Mouse (Mus musculus) limb, embryonic 10.5 days (tissue): Measurements from ENCODE around the gene Itih2. TPM values are rescaled to one million over a fixed set of nuclear protein-coding genes. Genes with fewer than 3 reads are reported as not detected.

Source experiments
- DNase-seq: peaks from one replicate; pipeline ENCODE4 v3.0.0-alpha.2; 2017; ENCODE audit warnings: low spot score
- H3K27ac ChIP-seq: fragments of 300-500 bp; sonication (generic); 2 replicates; pipeline ENCODE4 v1.5.1; 2016; ENCODE audit warnings: mild to moderate bottlenecking
- H3K27me3 ChIP-seq: fragments of 300-500 bp; sonication (generic); 2 replicates; pipeline ENCODE4 v1.6.1; 2016; ENCODE audit warnings: low read depth, mild to moderate bottlenecking; ENCODE audit not compliant: poor library complexity, severe bottlenecking
- H3K36me3 ChIP-seq: fragments of 300-500 bp; sonication (generic); 2 replicates; pipeline ENCODE4 v1.6.1; 2016; ENCODE audit warnings: mild to moderate bottlenecking, moderate library complexity
- H3K4me1 ChIP-seq: fragments of 300-500 bp; sonication (generic); 2 replicates; pipeline ENCODE4 v1.6.1; 2016
- H3K4me3 ChIP-seq: fragments of 300-500 bp; sonication (generic); 2 replicates; pipeline ENCODE4 v1.5.1; 2016; ENCODE audit warnings: mild to moderate bottlenecking, moderate library complexity
- H3K9me3 ChIP-seq: fragments of 300-500 bp; sonication (generic); replicated peaks from 2 replicates; pipeline ENCODE4 v1.6.1; 2016; ENCODE audit warnings: mild to moderate bottlenecking
- WGBS: fragments of 180-500 bp; shearing (Covaris S2); methylation state at CpG from one replicate; pipeline ENCODE4 v1.1.7; 2016; 5-methylcytosine and 5-hydroxymethylcytosine counted together
- polyA plus RNA-seq: library from polyadenylated mRNA; unstranded; fragments of >200 nt; fragmentation: Nextera tagmentation; extraction: Ambion mirVana; gene quantifications from 2 replicates; pipeline ENCODE4 v1.2.1, GENCODE M21; 2016

Gene Itih2
- polyA plus RNA-seq, 1 experiment from 2014 or later: not detected

DNA sequence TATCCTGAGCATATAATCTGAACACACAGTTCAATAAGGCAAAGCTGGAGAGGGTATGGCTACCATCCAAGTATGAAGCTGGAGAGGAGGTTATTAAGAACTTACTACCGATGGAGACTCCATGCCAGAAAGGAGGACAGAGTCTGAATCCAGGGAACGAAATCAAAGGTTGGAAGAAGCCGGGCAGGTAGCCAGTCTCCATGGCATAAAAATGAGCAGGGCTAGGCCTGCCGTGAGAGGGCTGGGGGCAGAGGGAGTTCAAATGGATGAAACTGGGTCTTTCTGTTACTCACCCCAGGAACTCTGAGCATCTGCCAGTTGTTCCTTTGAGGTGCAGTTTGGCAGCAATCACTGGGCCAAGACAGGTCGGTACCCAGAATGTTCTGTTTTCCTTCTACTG, 9.3 kb upstream of the Itih2 start:
- peaks cover 11% of the 10 kb centered on the region; the same call in 1 of the 2 replicates for H3K27me3 ChIP-seq
- WGBS: 80% methylated on average over 5 of the region's 5 CpGs
- H3K36me3 ChIP-seq: no peaks in the 10 kb centered on the region
- H3K4me3 ChIP-seq: no peak overlapping the region
- H3K27ac ChIP-seq: no peak overlapping the region
- DNase-seq: no peak
- peaks cover 12% of the 10 kb centered on the region for H3K4me1 ChIP-seq
- no peaks in the 10 kb centered on the region for H3K9me3 ChIP-seq

DNA sequence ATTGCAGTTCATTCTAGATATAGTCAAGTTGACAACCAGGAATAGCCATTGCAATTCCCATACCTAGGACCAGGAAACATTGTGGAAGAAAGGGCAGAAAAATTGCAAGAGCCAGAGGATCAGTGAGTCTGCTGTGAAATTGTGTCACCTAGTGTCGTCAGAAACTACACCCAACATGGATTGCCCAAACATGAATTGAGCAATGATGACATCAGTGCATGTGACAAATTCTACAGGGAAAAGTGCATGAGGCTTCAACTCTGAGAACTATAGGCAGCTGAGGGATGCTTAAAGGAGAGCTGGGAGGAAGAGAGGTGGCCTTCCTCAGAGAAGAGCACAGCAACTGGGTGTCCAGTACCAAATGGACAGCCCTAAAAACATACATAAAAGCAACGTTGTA, 6.1 kb upstream of the Itih2 start:
- H3K27me3 ChIP-seq: peaks cover 11% of the 10 kb centered on the region; the same call in 1 of the 2 replicates
- no peaks in the 10 kb centered on the region for H3K9me3 ChIP-seq
- WGBS: 84% methylated on average over 2 of the region's 2 CpGs
- no peaks in the 10 kb centered on the region for H3K4me1 ChIP-seq
- no peak for DNase-seq
- no peak overlapping the region for H3K27ac ChIP-seq
- no peaks in the 10 kb centered on the region for H3K36me3 ChIP-seq
- H3K4me3 ChIP-seq: no peak overlapping the region

DNA sequence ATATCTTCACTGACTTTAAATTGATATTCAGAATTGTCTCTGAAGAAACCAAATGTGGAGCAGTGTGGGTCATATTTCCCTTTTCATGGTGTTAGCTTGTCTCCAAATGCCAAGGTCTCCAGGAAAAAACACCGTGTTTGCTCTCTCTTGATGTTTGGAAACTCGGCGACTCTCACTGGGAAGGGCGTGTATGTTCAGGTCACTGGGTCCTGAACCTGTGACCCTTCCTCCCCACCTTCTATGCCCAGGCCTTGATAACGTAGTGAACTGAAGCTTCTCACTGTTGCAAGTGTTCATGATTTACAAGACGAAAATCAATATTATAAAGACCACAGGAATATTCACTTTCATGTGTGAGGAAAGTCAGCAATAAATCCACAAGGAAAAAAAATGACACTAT, 2.7 kb upstream of the Itih2 start:
- H3K4me3 ChIP-seq: no peak overlapping the region
- H3K9me3 ChIP-seq: no peaks in the 10 kb centered on the region
- H3K36me3 ChIP-seq: no peaks in the 10 kb centered on the region
- no peaks in the 10 kb centered on the region for H3K4me1 ChIP-seq
- no peak for DNase-seq
- H3K27me3 ChIP-seq: no peaks in the 10 kb centered on the region
- 73% methylated on average over 6 of the region's 6 CpGs for WGBS
- no peak overlapping the region for H3K27ac ChIP-seq

DNA sequence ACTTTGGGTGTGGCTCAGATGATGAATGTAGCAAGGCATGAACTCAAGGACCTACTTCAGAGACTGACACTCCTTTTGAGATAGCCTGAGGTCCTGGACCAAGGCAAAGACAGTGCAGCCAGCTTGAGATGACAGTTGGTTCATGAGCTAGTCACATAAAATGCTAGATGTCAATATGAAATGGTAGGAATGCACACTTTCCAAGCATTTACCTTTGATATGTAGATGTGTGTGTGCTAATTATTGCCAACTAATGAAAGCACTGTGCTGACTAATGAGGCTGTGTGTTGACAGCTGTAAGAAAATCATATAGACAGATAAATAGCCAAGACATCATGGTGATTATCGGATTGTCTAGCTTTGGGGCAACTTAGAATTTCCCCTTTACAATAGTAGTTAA, 932 bp upstream of the Itih2 start:
- H3K4me1 ChIP-seq: no peaks in the 10 kb centered on the region

DNA sequence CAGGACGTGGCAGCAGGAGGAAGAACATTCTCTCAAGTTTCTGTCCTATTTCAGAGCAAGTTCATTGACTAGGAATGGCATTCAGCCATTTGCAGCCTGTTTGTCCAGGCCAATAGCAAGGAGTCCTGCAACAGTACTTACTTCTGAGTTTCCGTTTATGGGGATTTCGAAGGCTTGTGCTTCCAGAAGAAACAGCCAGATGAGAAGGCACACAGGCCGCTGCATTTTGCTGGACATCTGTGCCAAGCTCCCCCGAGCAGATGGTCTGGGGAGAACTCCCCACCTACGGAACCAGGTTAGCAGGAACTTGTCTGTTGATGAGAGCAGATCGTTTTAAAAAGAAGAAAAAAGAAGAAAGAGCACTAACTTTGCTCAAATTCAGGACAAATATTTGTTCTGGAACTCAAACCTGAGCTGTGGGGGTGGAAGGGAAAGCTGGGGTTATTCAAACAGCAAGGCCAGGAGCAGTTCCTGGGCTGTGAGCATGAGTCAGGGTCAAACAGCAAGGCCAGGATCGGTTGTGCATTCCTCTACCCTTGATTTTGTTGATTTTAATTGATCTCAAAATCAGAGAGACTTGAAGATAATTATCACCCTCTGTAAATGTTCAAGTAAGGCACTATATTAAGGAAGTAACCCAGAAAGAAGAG, 730 bp downstream of the Itih2 start:
- DNase-seq: no peak
- Histone ChIP-seq H3K4me1 (no peaks in the 10 kb centered on the region), H3K4me3 (no peak overlapping the region), H3K27ac (no peak overlapping the region), H3K9me3 (no peaks in the 10 kb centered on the region), H3K36me3 (no peaks in the 10 kb centered on the region), H3K27me3 (no peaks in the 10 kb centered on the region)
- WGBS: 80% methylated on average over 8 of the region's 8 CpGs

More for the DNA sequence above, 932 bp upstream of the Itih2 start:
- H3K36me3 ChIP-seq: no peaks in the 10 kb centered on the region
- H3K4me3 ChIP-seq: no peak overlapping the region
- DNase-seq: no peak
- 87% methylated on average over 1 of the region's 1 CpGs for WGBS
- no peaks in the 10 kb centered on the region for H3K27me3 ChIP-seq
- H3K9me3 ChIP-seq: no peaks in the 10 kb centered on the region
- H3K27ac ChIP-seq: no peak overlapping the region

DNA sequence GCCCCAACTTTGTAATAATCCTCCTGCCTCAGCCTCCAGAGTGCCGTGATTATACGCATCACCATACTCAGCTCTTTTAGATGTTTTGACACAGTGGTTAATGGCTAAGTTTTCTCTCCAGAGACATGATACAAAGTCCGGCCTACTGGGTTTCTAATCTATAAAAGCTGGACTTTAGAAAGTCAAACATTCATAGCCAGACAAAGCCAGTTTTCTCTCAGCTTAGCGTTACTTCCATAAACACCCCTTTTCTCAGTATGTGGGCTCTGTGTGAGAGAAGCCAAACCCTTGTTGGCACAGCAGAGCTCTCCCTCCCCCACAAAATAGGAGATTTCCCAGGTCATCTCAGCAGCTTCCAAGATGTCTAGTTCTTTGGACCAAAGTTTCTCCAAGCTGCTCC, 2.6 kb downstream of the Itih2 start:
- 90% methylated on average over 4 of the region's 4 CpGs for WGBS
- no peak for DNase-seq
- Histone ChIP-seq H3K27ac (no peak overlapping the region), H3K27me3 (no peaks in the 10 kb centered on the region), H3K9me3 (no peaks in the 10 kb centered on the region), H3K36me3 (no peaks in the 10 kb centered on the region), H3K4me1 (no peaks in the 10 kb centered on the region), H3K4me3 (no peak overlapping the region)

DNA sequence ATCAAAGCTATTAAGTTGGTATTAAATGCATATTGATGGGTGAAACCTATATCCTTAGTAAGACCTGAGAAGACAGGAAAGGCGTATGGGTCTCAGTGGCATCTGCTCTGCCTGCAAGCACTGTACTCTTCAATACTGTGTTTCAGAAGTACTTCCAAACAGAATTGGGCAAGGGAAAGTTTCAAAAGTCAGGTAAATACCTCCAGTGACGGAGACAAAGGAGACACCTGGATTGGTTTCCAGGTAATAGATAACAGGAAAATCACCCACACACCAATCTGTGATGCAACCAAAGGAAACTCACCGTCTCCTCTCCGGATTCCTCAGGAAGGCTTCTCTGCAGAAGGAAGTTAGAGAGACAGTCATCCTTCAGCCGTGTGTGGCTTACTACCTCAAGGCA, 3.7 kb downstream of the Itih2 start:
- no peaks in the 10 kb centered on the region for H3K27me3 ChIP-seq
- H3K9me3 ChIP-seq: no peaks in the 10 kb centered on the region
- DNase-seq: no peak
- H3K4me3 ChIP-seq: no peak overlapping the region
- 95% methylated on average over 5 of the region's 5 CpGs for WGBS
- no peak overlapping the region for H3K27ac ChIP-seq
- no peaks in the 10 kb centered on the region for H3K36me3 ChIP-seq
- no peaks in the 10 kb centered on the region for H3K4me1 ChIP-seq

DNA sequence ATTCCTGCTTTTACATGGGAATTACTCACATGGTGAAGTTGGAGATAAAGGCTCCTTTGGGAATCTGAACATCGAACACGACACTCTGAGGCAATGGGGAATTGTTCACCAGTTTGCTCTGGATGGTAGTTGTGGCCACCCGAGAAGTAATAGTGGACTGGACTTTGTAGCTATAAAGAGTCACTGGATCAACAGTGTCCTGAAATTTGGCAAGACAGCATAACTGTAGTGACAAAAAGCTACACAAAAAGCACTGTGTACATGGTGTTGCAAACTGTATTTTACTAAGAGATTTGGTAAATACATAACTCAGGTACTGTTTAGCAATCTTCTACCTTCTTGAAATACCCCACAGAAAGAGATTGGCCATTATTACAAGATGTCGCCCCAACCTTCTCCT, 5.1 kb downstream of the Itih2 start:
- Histone ChIP-seq H3K27me3 (no peaks in the 10 kb centered on the region), H3K9me3 (no peaks in the 10 kb centered on the region), H3K4me3 (no peak overlapping the region), H3K27ac (no peak overlapping the region), H3K4me1 (no peaks in the 10 kb centered on the region), H3K36me3 (no peaks in the 10 kb centered on the region)
- WGBS: 93% methylated on average over 4 of the region's 4 CpGs
- DNase-seq: no peak

DNA sequence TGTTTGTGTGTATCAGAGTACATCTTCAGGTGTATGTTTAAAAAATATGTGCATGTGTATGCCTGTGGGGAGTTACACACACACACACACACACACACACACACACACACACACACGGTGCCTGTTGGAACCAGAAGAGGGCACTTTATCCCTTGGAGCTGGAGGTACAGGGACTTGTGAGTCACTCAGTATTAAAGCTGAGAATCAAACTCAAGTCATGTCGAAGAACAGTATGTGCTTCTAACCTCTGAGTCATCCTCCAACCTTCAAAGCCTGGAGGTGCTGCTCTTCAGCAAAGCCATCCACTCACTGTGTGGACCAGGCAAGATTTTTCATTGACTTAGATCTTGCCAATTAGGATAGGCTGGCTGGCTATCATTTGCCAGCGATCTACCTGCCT, 9.4 kb downstream of the Itih2 start:
- WGBS: 72% methylated on average over 3 of the region's 3 CpGs
- H3K36me3 ChIP-seq: no peaks in the 10 kb centered on the region
- H3K4me3 ChIP-seq: no peak overlapping the region
- no peaks in the 10 kb centered on the region for H3K9me3 ChIP-seq
- no peaks in the 10 kb centered on the region for H3K27me3 ChIP-seq
- H3K4me1 ChIP-seq: no peaks in the 10 kb centered on the region
- no peak for DNase-seq
- no peak overlapping the region for H3K27ac ChIP-seq

DNA sequence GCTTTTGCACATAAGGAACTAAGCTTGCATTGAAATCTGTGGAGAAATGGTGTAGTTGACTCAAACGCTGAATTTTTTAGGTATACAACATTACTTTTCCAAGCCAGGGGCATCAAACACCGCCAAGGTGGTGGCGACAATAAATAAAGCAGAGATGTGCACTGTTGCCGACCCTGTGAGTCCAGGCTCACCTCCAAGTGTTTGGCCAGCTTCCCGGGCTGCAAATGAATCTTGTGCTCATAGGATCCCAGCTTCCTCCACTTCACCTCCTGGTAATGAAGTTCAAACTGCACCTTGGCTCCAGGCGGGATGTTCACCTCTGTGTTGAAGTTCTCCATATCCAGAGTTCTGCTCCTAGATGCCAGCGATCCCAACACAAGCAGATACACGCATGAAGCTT, 11.9 kb downstream of the Itih2 start:
- Histone ChIP-seq H3K36me3 (no peaks in the 10 kb centered on the region), H3K9me3 (no peaks in the 10 kb centered on the region), H3K4me3 (no peak overlapping the region), H3K27me3 (no peaks in the 10 kb centered on the region), H3K4me1 (no peaks in the 10 kb centered on the region), H3K27ac (no peak overlapping the region)
- 89% methylated on average over 8 of the region's 8 CpGs for WGBS
- no peak for DNase-seq

DNA sequence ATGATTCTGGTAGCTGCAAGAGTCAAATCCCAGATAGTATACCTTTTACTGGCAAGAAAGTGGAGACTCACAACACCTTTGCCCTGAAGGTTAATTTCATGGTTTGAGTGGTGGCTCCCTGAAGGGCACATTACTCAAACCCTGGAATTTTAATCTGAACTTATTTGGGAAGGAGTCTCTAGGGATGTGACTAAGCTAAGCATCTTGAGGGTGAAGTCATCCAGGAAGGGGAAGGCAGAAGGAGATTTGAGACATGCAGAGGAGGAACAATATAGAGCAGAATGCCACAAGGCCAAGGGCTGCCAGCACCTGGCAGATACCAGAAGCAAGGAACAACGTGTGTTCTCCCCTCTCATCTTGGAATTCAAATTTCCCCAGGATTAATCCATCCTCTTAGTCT, 12.4 kb downstream of the Itih2 start:
- no peaks in the 10 kb centered on the region for H3K4me1 ChIP-seq
- H3K27ac ChIP-seq: no peak overlapping the region
- no peaks in the 10 kb centered on the region for H3K9me3 ChIP-seq
- 77% methylated on average over 1 of the region's 1 CpGs for WGBS
- no peak overlapping the region for H3K4me3 ChIP-seq
- no peaks in the 10 kb centered on the region for H3K27me3 ChIP-seq
- no peak for DNase-seq
- no peaks in the 10 kb centered on the region for H3K36me3 ChIP-seq

DNA sequence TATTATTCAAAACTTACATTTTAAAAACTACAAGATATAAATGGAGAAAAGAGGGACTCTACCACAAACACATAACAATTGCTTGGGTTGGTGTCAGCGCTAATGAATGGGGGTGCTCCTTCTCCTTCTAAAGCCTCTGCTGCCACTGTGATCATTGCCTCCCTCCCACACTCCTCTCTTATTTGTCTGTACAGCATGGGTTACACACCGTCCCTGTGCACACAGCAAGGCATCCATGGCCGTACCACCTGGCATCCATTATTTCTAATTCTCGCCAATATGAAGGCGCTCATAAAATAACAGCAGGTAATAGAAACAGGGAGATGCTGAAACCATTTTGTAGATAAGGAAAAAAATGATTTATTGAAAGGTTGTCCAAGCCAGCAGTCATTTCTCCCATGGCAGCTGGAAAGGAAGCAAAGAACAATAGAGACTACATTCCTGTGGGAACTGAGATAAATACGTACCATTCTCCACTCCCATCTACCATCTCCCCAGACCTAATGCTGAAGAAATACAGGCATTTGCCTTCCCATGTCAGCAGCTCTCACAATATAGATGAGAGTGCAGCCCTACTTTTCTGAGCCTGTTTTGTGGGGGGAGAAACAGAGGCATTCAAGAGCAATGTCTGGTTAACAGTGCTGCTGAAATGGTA, 22.5 kb downstream of the Itih2 start:
- H3K36me3 ChIP-seq: no peaks in the 10 kb centered on the region
- H3K27me3 ChIP-seq: no peaks in the 10 kb centered on the region
- peaks cover 3% of the 10 kb centered on the region; the same call in 1 of the 2 replicates for H3K4me1 ChIP-seq
- 82% methylated on average over 6 of the region's 6 CpGs for WGBS
- no peak overlapping the region for H3K4me3 ChIP-seq
- no peaks in the 10 kb centered on the region for H3K9me3 ChIP-seq
- H3K27ac ChIP-seq: no peak overlapping the region
- DNase-seq: no peak

DNA sequence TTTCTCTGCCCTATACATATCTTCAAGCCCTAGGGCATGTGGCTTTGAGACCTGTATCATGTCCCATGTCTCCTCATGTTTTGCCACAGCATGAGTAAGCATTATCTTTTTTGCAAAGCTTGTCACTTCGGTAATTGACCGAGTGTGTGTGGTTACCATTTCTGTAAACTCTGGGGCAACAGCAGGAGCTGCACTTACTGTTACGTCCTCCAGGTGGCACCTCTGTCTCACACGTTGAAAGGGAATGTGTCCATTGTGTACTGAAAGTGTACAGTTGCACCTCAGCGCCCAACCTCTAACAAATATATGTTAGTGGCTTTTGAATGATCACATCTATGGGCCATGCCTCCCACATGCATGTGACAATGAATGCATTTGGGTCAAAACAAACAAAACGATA, 30.0 kb downstream of the Itih2 start:
- 57% methylated on average over 6 of the region's 6 CpGs for WGBS
- H3K4me1 ChIP-seq: no peaks in the 10 kb centered on the region
- H3K4me3 ChIP-seq: no peak overlapping the region
- H3K36me3 ChIP-seq: no peaks in the 10 kb centered on the region
- DNase-seq: peak; percentile 37
- H3K27me3 ChIP-seq: no peaks in the 10 kb centered on the region
- H3K9me3 ChIP-seq: no peaks in the 10 kb centered on the region
- H3K27ac ChIP-seq: no peak overlapping the region

DNA sequence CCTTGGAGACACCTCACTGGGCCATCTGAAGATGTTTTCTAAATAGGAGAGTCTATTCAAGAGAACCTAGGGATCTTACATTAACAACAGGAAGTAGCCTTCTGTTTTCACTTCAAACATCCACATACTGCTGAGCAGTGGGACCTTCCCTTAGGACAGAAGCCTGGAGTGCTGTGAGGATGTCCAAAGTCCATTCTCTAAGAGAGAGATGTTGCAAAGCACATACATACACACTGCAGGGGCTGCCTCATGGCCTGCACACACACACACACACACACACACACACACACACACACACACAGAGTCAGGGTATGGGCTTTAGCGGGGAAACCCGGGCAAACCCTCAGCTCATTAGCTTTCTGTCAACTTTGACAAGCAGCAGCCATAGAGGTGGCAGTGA, 30.7 kb downstream of the Itih2 start:
- DNase-seq: no peak
- H3K36me3 ChIP-seq: no peaks in the 10 kb centered on the region
- H3K27me3 ChIP-seq: no peaks in the 10 kb centered on the region
- no peaks in the 10 kb centered on the region for H3K9me3 ChIP-seq
- H3K4me1 ChIP-seq: no peaks in the 10 kb centered on the region
- WGBS: 78% methylated on average over 2 of the region's 2 CpGs
- no peak overlapping the region for H3K4me3 ChIP-seq
- no peak overlapping the region for H3K27ac ChIP-seq
